Mouse (Mus musculus) ES-Bruce4 (cell line): ENCODE data around the gene Arl4c.

Experiments used
- CTCF ChIP-seq: IDR thresholded peaks from one replicate; pipeline ENCODE4 v1.8.1; 2011; ENCODE audit warnings: low read depth, low read length
- EP300 ChIP-seq: IDR thresholded peaks from 2 replicates; pipeline ENCODE4 v1.6.1; 2011; ENCODE audit warnings: low read depth, low read length; ENCODE audit not compliant: insufficient read depth

GRCm38 (mm10) chr1:88725716-88726115 lies 23.7 kb upstream of the Arl4c start:
- no peak for TF ChIP-seq CTCF
- TF ChIP-seq EP300, result no peak
